15 mouse cellular contexts compared by ENCODE assay signal in the genomic region with DNA sequence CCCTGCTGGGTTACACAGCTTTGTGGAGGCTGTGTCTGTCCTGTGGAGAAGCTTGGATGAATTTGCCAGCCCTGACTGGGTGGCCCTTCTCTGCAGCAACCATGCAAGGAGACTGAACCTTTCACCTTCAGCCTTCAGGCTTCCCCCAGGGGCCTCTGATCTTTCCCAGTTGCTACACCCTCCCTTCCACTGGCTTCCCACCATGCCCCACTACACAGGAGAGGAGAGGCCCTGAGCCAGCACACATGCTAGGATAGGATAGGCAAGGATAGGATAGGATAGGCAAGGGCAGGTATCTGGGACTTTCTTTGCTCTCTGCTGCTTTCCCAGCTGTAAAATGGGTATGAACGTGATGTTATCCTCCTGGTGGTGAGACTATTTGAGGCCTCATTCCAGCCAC.
"Had no signal": no experiment of that assay in that cellular context is flagged by ENCODE, and none has a peak within 500 bp of the region (broad histone marks: within the 10 kb centered on the region; RNA-seq: fewer than 3 reads in every experiment).

No protein-coding gene starts in this region.

- H3K9ac ChIP-seq: neural tube, embryonic 15.5 days; stomach, embryonic 15.5 days had no signal

- H3K9me3 ChIP-seq: neural tube, embryonic 15.5 days; stomach, embryonic 15.5 days had no signal

- DNase-seq: retina, postnatal 1 day; right cerebral cortex, adult 18-20 months; right cerebral cortex, postnatal 14 days; right cerebral cortex, postnatal 25 days; right cerebral cortex, postnatal 4 days; spleen, adult 18-20 months; thymus, adult 18-20 months; thymus, adult 2 months; thymus, postnatal 14 days; thymus, postnatal 25 days; thymus, postnatal 36 days; thymus, postnatal 4 days had no signal

- H3K36me3 ChIP-seq: neural tube, embryonic 15.5 days; stomach, embryonic 15.5 days had no signal

- H3K4me3 ChIP-seq: neural tube, embryonic 15.5 days; stomach, embryonic 15.5 days had no signal

- H3K4me2 ChIP-seq: neural tube, embryonic 15.5 days; stomach, embryonic 15.5 days had no signal

- H3K27me3 ChIP-seq: stomach, embryonic 15.5 days had no signal

- H3K27ac ChIP-seq: neural tube, embryonic 15.5 days; stomach, embryonic 15.5 days; stomach, postnatal 0 days had no signal

- H3K4me1 ChIP-seq: stomach, embryonic 15.5 days had no signal
